Mouse (Mus musculus) liver, embryonic 14 days (tissue): Measurements from ENCODE around the gene Eml5. TPM values are rescaled to one million over a fixed set of nuclear protein-coding genes. Genes with fewer than 3 reads are reported as not detected.

Experiments used
- polyA plus RNA-seq: library from polyadenylated mRNA; depleted of rRNA; stranded (reverse); fragments of >200 nt; gene quantifications from 2 replicates; pipeline ENCODE4 v1.2.3, GENCODE M21; 2012; rRNA removed

The Eml5 gene
- 0.88 and 0.98 TPM in 2 replicates for polyA plus RNA-seq

DNA sequence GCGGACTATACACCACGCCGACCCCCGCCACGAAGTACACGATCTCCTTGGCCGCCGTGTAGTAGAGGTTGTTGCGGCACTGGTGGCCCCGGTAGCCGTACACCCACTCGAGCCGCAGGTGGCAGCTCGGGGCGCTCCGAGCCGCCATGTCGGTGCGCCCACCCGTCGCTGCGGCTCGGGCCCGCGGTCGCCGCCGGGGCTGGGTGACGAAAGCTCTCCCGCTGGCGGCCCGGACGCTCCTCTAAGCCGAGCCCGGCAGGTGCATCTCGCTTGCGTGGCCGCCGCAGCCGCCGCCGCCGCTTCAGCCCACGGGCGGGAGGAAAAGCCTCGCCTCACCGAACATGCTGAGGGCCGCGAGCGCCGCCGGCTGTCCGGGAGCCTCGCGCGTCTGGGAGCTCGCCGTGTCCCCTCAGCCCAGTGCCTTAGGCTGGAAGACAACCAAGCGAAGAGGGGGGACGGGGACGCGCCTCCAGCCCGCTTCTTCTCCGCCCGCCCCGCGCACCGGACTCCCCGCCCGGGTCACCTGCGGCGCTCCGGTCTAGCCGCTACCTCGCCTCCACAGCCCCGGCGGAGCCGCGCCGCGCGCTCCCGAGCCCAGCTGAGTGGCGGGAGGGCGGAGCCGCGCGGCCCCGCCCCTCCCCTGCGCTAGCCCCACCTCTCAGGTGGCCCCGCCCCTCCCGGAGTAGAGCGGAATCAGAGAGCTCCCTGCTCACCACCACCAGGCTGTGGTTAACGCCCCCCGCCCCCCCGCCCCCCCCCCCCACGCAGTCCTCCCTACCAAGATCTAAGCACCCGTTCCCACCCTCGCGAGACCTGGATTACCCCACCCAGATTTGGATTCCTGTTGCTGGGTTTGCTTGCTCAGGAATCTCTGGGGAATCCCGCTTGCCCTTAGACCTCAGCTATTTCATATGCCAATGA, at the start of gene Eml5:
Gene Eml5 (minus strand): TSS at position 604 of the 921 bp plus-strand sequence.

DNA sequence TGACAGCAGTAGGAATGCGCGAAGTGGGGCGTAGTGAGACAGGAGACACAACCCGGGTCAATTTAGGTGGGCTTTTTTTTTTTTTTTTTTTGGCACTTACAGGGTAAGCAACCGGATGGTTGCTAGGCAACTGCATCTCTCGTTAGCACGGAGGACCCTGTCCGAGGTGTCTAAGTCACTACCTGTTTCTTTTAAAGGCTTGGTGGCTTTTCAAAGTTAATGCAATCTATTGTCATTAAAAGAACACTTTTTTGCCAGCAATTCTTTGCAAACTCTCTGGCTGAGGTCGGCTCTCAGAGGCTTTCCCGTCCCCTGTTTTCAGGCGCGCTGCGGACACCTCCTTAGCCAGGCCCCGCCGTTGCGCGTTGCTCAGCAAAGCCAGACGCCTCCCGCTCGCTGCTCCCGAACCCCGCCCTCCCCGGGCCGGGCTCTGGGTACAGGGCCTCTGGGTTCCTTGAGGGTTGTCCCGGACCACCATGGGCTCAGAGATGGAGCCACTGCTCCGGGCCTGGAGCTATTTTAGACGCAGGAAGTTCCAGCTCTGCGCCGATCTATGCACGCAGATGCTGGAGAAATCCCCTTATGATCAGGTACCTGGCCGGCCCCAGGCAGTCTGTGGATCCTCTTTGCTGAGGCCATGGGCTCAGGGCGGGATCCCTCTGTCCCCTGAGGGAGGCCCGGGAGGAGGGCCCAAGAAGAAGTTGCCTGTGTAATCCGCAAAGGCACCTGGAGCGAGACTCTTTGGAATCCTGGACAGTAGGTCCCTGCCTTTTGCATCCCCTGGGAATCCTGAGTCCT, 19.1 kb upstream of the Eml5 start, which contains the start of gene Ttc8:
Gene Ttc8 (plus strand): TSS at position 381 of the 798 bp plus-strand sequence.

DNA sequence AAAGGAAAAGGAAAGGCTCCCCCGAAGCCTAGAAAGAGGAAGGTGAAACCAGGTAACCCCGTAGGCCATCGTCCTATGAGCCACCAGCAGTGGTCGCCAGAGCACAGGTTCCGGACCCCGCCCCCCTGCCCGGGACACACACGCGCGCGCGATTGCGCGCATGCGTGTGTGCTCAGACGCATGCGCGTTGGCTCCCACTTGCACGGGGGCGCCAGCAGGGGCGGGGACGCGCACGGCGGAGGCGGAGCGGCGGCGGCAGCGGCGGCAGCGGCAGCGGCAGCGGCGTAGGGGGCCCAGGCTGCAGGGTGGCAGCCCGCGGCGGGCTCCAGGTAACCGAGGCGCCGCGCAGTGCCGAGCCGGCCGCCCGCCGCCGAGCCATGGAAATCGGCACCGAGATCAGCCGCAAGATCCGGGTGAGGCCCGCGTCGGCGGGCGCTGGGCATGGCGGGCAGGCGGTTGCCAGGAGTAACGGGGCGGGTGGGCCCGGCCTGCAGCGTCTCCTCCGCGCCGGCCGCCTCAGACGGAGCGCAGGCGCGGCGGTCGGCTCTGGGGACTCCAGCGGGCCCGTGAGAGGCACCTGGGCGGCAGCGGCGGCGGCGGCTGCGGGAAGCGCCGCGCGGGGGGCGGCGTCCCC, 154.4 kb downstream of the Eml5 start, which contains the start of gene Zc3h14:
Gene Zc3h14 (plus strand): TSS at position 219 of the 634 bp plus-strand sequence.

DNA sequence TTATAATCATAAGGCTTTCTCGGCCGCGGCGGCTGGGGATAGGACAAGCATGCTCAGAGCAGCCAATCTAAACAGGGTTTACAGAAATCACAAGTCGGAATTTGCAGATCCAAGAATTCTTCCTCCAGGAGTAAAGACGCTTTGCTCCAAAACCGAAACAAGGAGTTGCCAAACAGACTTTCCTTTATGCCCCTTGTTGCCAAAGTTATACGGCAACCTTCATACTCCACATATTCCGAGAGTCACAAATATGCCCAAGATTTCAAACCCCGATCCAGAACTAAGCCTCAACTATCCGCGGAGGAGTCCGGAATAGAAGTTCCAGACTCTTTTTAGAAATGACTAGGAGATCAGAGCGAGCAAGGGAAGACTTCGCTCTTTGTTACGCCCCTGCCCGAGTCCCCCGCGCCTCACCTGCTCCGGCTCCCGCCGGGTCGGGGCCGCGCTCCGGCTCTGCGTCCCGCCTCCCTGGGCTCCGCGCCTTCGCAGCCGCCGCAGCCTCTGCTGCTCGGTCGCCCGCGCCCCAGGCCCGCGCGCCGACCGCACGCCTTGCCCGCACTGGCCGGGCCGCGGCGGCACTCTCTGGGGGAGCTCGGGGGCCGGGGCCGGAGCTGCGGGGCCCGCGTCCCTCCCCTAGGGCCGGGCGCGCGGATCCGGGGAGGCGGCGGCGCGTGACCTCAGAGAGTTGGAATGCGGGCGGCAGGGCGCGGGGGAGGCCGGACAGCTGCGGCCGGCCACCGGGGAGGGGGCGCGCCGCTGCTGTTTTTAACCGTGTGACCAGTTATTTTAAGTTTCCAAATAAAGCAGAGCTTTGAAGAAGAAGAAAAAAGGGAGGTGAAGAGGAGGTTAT, 164.1 kb downstream of the Eml5 start, which contains the start of gene Ptpn21:
Gene Ptpn21 (minus strand): TSS at position 455 of the 850 bp plus-strand sequence.

Other genes starting within 250 kb of the Eml5 start
- gene Ptpn21, start 164.1 kb downstream of the Eml5 start, polyA plus RNA-seq = 1.9 TPM in 2 replicates
- gene Zc3h14, start 154.5 kb downstream of the Eml5 start, polyA plus RNA-seq = 33.1 and 36.1 TPM in 2 replicates
- 2.0 and 2.2 TPM in 2 replicates for gene Ttc8, start 19.1 kb upstream of the Eml5 start, polyA plus RNA-seq